Mouse (Mus musculus) gastrocnemius, postnatal 25 days (tissue): ENCODE data around the gene Prkag2. TPM values are rescaled to one million over a fixed set of nuclear protein-coding genes. Genes with fewer than 3 reads are reported as not detected.
"Not testable (repeated sequence)": the region's sequence is repeated elsewhere in the genome, so short reads cannot be mapped to it uniquely, and the experiment has no call there.

Experiments used
- DNase-seq: peaks from one replicate; pipeline ENCODE4 v3.0.0; 2022
- total RNA-seq, 2 experiments: library from RNA; stranded (reverse); gene quantifications; 1 replicate in 1 of 2; 2 replicates in 1 of 2; pipeline ENCODE4 v1.2.3; 2021

Gene Prkag2
- total RNA-seq, 2 experiments from 2014 or later, result 9.4 to 20.5 TPM

GRCm38 (mm10) chr5:25087064-25087463 is 13.4 kb downstream of the Prkag2 start:
- no peak for DNase-seq

GRCm38 (mm10) chr5:25086234-25086633 is 14.2 kb downstream of the Prkag2 start:
- DNase-seq, result peak; percentile 41

- no peak for DNase-seq
Measured at GRCm38 (mm10) chr5:25085170-25085569, 15.3 kb downstream of the Prkag2 start.

GRCm38 (mm10) chr5:25083816-25084215 is 16.6 kb downstream of the Prkag2 start:
- DNase-seq, result no peak

- DNase-seq, result no peak
Measured at GRCm38 (mm10) chr5:25082542-25082941, 17.9 kb downstream of the Prkag2 start.

- peak; percentile 27 for DNase-seq
Measured at GRCm38 (mm10) chr5:25081545-25081944, 18.9 kb downstream of the Prkag2 start.

- no peak for DNase-seq
Measured at GRCm38 (mm10) chr5:25080994-25081393, 19.4 kb downstream of the Prkag2 start.

- DNase-seq, result no peak
Measured at GRCm38 (mm10) chr5:25080438-25080945, 19.9 kb downstream of the Prkag2 start.

- DNase-seq, result no peak
Measured at GRCm38 (mm10) chr5:25079766-25080265, 20.6 kb downstream of the Prkag2 start.

GRCm38 (mm10) chr5:25077873-25078651 is 22.4 kb downstream of the Prkag2 start:
- no peak for DNase-seq

GRCm38 (mm10) chr5:25077258-25077657 is 23.2 kb downstream of the Prkag2 start:
- not testable (repeated sequence) for DNase-seq

- no peak for DNase-seq
Measured at GRCm38 (mm10) chr5:25075623-25076022, 24.8 kb downstream of the Prkag2 start.

GRCm38 (mm10) chr5:25069815-25070214 is 30.6 kb downstream of the Prkag2 start:
- no peak for DNase-seq

GRCm38 (mm10) chr5:25067122-25067521 is 33.3 kb downstream of the Prkag2 start:
- DNase-seq, result peak; percentile 59

- DNase-seq, result no peak
Measured at GRCm38 (mm10) chr5:25064270-25065232, 35.9 kb downstream of the Prkag2 start.

GRCm38 (mm10) chr5:25062506-25063132 is 37.8 kb downstream of the Prkag2 start:
- DNase-seq, result no peak

- DNase-seq, result no peak
Measured at GRCm38 (mm10) chr5:25058853-25059741, 41.3 kb downstream of the Prkag2 start.

- peak; percentile 59 for DNase-seq
Measured at GRCm38 (mm10) chr5:25058417-25058816, 42.0 kb downstream of the Prkag2 start.

- no peak for DNase-seq
Measured at GRCm38 (mm10) chr5:25055288-25055687, 45.2 kb downstream of the Prkag2 start.

- no peak for DNase-seq
Measured at GRCm38 (mm10) chr5:25053971-25054658, 46.3 kb downstream of the Prkag2 start.
